19 mouse cellular contexts compared by ENCODE assay signal in genomic region chr1:89544094-89544493, GRCm38 (mm10).
"Had no signal": no experiment of that assay in that cellular context is flagged by ENCODE, and none has a peak within 500 bp of the region (broad histone marks: within the 10 kb centered on the region; RNA-seq: fewer than 3 reads in every experiment).

No protein-coding gene starts in this region.

- H3K9me3 ChIP-seq: kidney, embryonic 15.5 days; midbrain, embryonic 12.5 days; midbrain, embryonic 15.5 days had no signal

- ATAC-seq: midbrain, embryonic 15.5 days had no signal

- H3K9ac ChIP-seq: kidney, embryonic 15.5 days; liver, embryonic 14.5 days; midbrain, embryonic 12.5 days; midbrain, embryonic 15.5 days had no signal

- DNase-seq: kidney, adult 11 months; kidney, adult 8-10 months; kidney, postnatal 10 days; kidney, postnatal 36 days; layer of hippocampus, postnatal 36 days; lung, adult 2 months; right cerebral cortex, adult 18-20 months; right cerebral cortex, postnatal 14 days; right cerebral cortex, postnatal 4 days; thymus, adult 2 months; thymus, postnatal 14 days; thymus, postnatal 4 days had no signal

- H3K27ac ChIP-seq: kidney, embryonic 15.5 days; left cerebral cortex, adult 2 months; liver, embryonic 14.5 days; macrophage; midbrain, embryonic 12.5 days; midbrain, embryonic 15.5 days; stomach, postnatal 0 days had no signal

- H3K27me3 ChIP-seq: kidney, embryonic 15.5 days; midbrain, embryonic 12.5 days; midbrain, embryonic 15.5 days had no signal

- H3K36me3 ChIP-seq: kidney, embryonic 15.5 days; midbrain, embryonic 12.5 days; midbrain, embryonic 15.5 days had no signal

- H3K4me3 ChIP-seq: kidney, embryonic 15.5 days; left cerebral cortex, adult 2 months; midbrain, embryonic 12.5 days; midbrain, embryonic 15.5 days had no signal

- H3K4me2 ChIP-seq: kidney, embryonic 15.5 days; midbrain, embryonic 12.5 days; midbrain, embryonic 15.5 days had no signal
